ENCODE assay signal across 14 mouse cellular contexts in genomic region chr3:52559481-52559880, GRCm38 (mm10).
"Had no signal": no experiment of that assay in that cellular context is flagged by ENCODE, and none has a peak within 500 bp of the region (broad histone marks: within the 10 kb centered on the region; RNA-seq: fewer than 3 reads in every experiment).

No protein-coding gene starts in this region.

- ATAC-seq: intestine, embryonic 16.5 days; liver, embryonic 12.5 days had no signal

- H3K36me3 ChIP-seq: limb, embryonic 15.5 days; liver, embryonic 12.5 days; midbrain, embryonic 12.5 days had no signal

- H3K4me2 ChIP-seq: limb, embryonic 15.5 days; liver, embryonic 12.5 days; lung, embryonic 14.5 days; midbrain, embryonic 12.5 days had no signal

- H3K27ac ChIP-seq: kidney, postnatal 0 days; limb, embryonic 15.5 days; liver, embryonic 12.5 days; midbrain, embryonic 12.5 days had no signal

- H3K4me1 ChIP-seq: limb, embryonic 15.5 days; liver, embryonic 12.5 days; midbrain, embryonic 12.5 days had no signal

- H3K4me3 ChIP-seq: limb, embryonic 15.5 days; liver, embryonic 12.5 days; midbrain, embryonic 12.5 days had no signal

- H3K9me3 ChIP-seq: limb, embryonic 15.5 days; liver, embryonic 12.5 days; midbrain, embryonic 12.5 days had no signal

- H3K27me3 ChIP-seq: liver, embryonic 12.5 days; midbrain, embryonic 12.5 days had no signal

- DNase-seq: kidney, adult 9 months; layer of hippocampus, adult 9-11 months; layer of hippocampus, postnatal 36 days; lung, embryonic 14.5 days; lung, postnatal 10 days; lung, postnatal 4 days; right cerebral cortex, adult 18-20 months; right cerebral cortex, postnatal 25 days; thymus, postnatal 4 days had no signal

- H3K9ac ChIP-seq: limb, embryonic 15.5 days; liver, embryonic 12.5 days; lung, embryonic 14.5 days; midbrain, embryonic 12.5 days had no signal
